ENCODE assay signal across 11 mouse cellular contexts in the genomic region with DNA sequence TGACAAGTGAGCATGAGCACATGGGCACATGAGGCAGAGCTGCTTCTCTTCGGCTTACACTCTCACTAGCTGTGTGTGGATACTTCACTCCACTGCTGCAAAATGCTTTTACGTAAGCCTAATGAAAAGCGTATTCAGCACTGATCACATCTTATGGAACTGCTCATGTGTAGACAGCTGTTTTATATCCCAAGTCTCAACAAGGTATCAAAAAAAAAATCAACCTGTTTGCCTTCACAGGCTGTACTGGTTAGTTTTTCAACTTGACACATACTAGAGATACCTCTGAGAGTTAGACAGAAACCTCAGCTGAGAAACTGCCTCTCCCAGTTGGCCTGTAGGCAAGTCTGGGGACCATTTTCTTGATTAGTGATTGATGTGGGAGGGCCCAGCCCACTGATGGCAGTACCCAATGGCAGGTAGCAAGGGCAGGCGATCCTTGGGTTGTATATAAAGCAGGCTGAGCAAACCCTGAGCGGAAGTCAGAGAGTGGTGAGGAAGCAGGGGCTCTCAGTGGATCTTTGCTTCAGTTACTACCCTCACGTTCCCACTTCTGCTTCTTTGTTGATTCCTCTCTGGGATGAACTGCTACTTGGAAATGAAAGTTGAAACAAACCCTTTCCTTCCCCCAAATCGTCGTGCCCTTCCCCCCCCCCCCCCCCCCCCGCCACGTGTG.
DNase-seq lines count a peak whose midpoint lies in the region; ATAC-seq and TF ChIP-seq lines count a peak whose summit lies in the region.
"Had no signal": no experiment of that assay in that cellular context is flagged by ENCODE, and none has a peak within 500 bp of the region (broad histone marks: within the 10 kb centered on the region; RNA-seq: fewer than 3 reads in every experiment).

No protein-coding gene starts in this region.

- no peak overlapping the region for H3K4me3 ChIP-seq in lung, postnatal 0 days (ENCODE audit: low read depth, low read length)

- no peak overlapping the region for H3K9ac ChIP-seq in lung, postnatal 0 days (replicated peaks; ENCODE audit: low read depth)

- 50% methylated on average over 9 of the region's 10 CpGs for WGBS in lung, postnatal 0 days

- H3K27me3 ChIP-seq in lung, postnatal 0 days (replicated peaks; ENCODE audit: insufficient read depth, low read length), result no peaks in the 10 kb centered on the region

- no peak for TF ChIP-seq EP300 in lung, postnatal 0 days (IDR thresholded peaks at IDR 0.05)

- no peak overlapping the region for H3K27ac ChIP-seq in lung, postnatal 0 days (ENCODE audit: low read length)

- intact Hi-C loops in heart, postnatal 10 days (cut with DNase I), result loop anchor here (5.0 kb wide), 1 partner anchor 544 kb away; no protein-coding TSS in a partner anchor

- H3K4me1 ChIP-seq in lung, postnatal 0 days (ENCODE audit: insufficient read depth, low read depth, low read length), result peaks cover 8% of the 10 kb centered on the region; the same call in 1 of the 2 replicates

- no peaks in the 10 kb centered on the region for H3K9me3 ChIP-seq in lung, postnatal 0 days (ENCODE audit: low read length)

- peaks cover 4% of the 10 kb centered on the region; the same call in 1 of the 2 replicates for H3K36me3 ChIP-seq in lung, postnatal 0 days (ENCODE audit: insufficient read depth, low read length)

- H3K4me2 ChIP-seq in lung, postnatal 0 days (replicated peaks; ENCODE audit: low read depth, low read length), result no peak overlapping the region

- DNase-seq in lung, postnatal 36 days, result peak; percentile 16
- DNase-seq in lung, postnatal 0 days (ENCODE audit: low spot score), result no peak
- peak; percentile 56 for DNase-seq in ES-CJ7 (ENCODE audit: low read depth, low spot score)
- DNase-seq in induced T-regulatory cell, adult 2 months (ENCODE audit: low read depth), result peak; percentile 48
- no peak for DNase-seq in gastrocnemius, postnatal 4 days (ENCODE audit: low spot score in 2 of 2)
- no peak for DNase-seq in heart, postnatal 10 days
- no peak for DNase-seq in lung, postnatal 10 days
- DNase-seq: kidney, adult 11 months; layer of hippocampus, adult 9-11 months; lung, adult 2 months had no signal

- no peak for TF ChIP-seq CTCF in lung, postnatal 0 days (IDR thresholded peaks at IDR 0.05)

- no peak for ATAC-seq in lung, postnatal 0 days
- 0 out of 2 replicates have a peak, but pooled peaks have one; percentile 24 for ATAC-seq in megakaryocyte-erythroid progenitor cell, adult 5-6 weeks (replicated peaks; ENCODE audit: low FRiP score, low TSS enrichment, poor library complexity, severe bottlenecking)

Comparison
In these comparisons a context has a peak if more than half of its experiments do, and no peak if none do; other contexts are left out.
1. DNase-seq: peak in lung, postnatal 36 days (single experiment), ES-CJ7 (single experiment) and induced T-regulatory cell, adult 2 months (single experiment); none in lung, postnatal 0 days (single experiment), gastrocnemius, postnatal 4 days (0 of 2), heart, postnatal 10 days (0 of 2) and lung, postnatal 10 days (single experiment).